Mouse (Mus musculus): ENCODE measurements around the gene Tpk1. TPM values are rescaled to one million over a fixed set of nuclear protein-coding genes. Genes with fewer than 3 reads are reported as not detected.
A peak's percentile ranks its signal among the peaks of the same experiment; 100 is the strongest.

Gene Tpk1
- polyA plus RNA-seq, 1 experiment: 5.9 TPM

DNA sequence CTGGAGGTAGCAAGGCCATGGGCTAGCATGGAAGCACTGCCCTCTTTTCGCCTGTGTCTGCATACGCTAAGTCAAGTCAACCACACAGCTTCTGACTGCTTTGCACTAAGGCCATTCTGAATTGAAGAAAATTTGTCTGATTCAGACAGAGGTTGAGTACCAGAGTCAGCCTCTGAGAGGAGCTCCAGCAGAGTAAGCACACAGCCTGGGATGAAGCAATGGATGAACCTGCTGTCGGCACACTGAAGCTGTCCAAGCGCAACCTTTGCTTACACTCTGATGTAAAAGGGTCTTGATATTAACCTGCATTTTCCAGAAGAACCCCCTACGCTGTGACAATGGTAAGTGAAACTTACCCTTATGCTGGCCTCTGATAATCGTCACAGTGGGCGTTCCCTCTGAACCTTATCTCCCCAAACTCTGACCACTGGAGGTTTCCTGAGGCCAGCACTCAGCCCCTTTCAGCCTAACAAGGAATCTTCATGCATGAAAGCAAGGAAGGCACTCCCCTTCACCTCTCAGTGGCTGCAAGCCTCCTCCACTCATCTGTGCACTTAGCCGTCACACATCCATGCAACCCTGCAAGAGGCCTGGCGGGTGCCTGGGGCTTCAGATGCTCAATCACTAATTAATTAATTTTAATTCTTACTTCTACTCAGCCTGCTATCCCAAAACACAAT, 311.4 kb downstream of the Tpk1 start:
- no peak for DNase-seq (ENCODE audit: low read depth)

- DNase-seq (ENCODE audit: low read depth): no peak
Observed at GRCm38 (mm10) chr6:43353446-43353845, 312.6 kb downstream of the Tpk1 start.

GRCm38 (mm10) chr6:43349083-43349482, 317.0 kb downstream of the Tpk1 start:
- DNase-seq (ENCODE audit: low read depth): no peak

- DNase-seq (ENCODE audit: low read depth): no peak
Observed at GRCm38 (mm10) chr6:43347637-43348036, 318.4 kb downstream of the Tpk1 start.

GRCm38 (mm10) chr6:43343006-43343405, 323.1 kb downstream of the Tpk1 start:
- no peak for DNase-seq (ENCODE audit: low read depth)

DNA sequence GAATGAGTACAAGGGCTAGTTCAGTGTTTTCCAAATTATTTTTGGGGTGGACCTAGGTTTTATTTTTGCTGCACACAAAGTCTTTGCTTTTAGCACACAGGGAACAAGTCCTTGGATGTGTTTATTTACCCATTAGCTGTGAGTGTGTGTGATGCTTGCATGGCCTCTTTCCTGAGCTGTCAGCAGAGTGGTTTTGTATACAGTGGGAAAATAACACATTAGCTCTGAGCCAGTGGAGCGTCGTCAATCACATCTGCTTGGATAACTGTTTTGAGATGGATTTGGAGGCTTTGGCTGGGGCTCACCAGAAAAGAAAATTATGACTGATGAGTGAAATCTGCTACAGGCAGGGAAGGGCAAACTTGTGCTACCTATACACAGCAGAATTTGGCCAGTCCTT, 323.7 kb downstream of the Tpk1 start:
- no peak for DNase-seq (ENCODE audit: low read depth)

GRCm38 (mm10) chr6:43338804-43339203, 327.3 kb downstream of the Tpk1 start:
- no peak for DNase-seq (ENCODE audit: low read depth)

- DNase-seq (ENCODE audit: low read depth): peak; percentile 78
Observed at GRCm38 (mm10) chr6:43337491-43337961, 328.6 kb downstream of the Tpk1 start.

DNA sequence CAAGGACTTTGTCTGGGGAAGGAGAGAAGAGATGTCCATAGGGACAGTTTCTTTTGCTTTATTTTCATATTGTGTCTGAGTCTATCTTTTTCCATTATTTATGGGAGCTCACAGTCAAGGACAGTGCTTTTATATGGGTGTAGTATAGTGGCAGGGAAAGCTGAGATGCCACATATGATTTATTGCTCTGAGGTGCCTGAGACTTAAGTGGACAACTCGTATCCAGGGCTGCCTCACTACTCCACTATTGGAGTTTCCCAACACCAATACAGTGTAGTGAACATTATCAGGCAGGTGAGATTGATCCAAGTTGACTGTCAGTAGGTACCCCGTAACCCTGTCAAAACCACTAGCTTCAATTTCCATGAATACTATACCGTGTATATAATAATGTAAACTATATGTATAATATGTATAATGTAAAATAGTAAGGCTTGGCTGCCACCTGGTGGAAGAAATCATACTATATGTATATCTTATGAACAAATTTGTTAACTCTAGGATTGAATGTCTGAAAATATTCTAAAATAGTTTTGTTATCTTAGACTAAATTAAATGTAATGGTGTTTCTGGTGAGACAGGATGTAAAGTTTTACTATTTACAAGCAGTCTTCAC, 330.4 kb downstream of the Tpk1 start:
- no peak for DNase-seq (ENCODE audit: low read depth)

- no peak for DNase-seq (ENCODE audit: low read depth)
Observed at GRCm38 (mm10) chr6:43333479-43333878, 332.6 kb downstream of the Tpk1 start.

DNA sequence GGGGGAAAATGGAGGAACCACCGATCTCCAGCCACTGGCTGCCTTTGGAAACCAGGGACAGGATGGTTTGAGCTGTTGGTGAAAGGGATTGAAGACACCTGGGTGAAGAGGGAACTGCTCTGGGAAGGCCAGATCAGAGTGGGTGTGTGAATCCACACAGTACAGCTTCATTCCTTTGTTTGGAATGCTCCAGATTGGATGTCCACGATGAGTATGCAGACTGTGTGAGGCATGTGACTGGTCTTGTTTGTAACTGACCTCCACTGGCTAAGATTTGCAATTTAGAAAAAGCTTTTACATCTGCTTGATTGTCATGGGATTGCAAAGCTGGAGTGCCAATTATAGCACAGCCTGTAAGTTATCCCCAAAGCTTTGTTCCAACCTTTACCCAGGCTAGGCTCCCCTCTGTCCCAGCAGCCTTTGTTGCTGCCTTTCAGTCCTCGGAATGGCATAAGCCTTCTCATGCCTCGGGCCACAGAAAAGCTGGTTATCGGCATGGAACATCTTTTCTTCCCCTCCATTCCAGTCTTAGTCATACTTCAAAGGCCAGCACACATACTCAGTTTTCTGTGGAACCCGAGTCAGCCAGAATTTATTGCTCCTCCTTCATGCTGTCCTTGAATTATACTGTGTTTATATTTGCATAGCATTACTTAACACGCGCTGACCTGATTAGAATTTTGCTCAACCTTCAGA, 353.0 kb downstream of the Tpk1 start:
- DNase-seq (ENCODE audit: low read depth): no peak

GRCm38 (mm10) chr6:43312546-43312945, 353.5 kb downstream of the Tpk1 start:
- DNase-seq (ENCODE audit: low read depth): no peak

- no peak for DNase-seq (ENCODE audit: low read depth)
Observed at GRCm38 (mm10) chr6:43310071-43310470, 356.0 kb downstream of the Tpk1 start.

DNA sequence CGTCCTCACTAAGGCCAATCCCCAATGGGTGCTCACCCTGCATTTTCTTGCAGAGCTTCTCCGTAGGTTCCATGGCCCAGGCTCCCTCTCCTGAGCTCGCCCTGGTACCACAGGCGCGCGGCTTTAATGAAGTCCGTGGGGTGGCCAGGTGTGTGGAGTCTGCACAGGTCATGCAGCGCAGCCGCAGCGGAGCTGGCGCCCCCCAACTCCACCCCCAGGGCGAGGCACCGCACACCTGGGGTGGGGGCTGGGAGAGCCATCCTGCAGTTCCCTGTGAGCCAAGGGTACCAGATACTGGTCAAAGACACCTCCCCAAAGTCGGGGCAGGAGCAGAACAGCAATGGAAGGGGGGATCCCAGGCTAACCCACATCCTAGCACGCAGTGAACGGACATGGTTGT, 356.6 kb downstream of the Tpk1 start, which contains the start of gene Nobox:
Gene Nobox (minus strand): TSS at position 101 of the 400 bp plus-strand sequence.
- no peak for DNase-seq (ENCODE audit: low read depth)

DNA sequence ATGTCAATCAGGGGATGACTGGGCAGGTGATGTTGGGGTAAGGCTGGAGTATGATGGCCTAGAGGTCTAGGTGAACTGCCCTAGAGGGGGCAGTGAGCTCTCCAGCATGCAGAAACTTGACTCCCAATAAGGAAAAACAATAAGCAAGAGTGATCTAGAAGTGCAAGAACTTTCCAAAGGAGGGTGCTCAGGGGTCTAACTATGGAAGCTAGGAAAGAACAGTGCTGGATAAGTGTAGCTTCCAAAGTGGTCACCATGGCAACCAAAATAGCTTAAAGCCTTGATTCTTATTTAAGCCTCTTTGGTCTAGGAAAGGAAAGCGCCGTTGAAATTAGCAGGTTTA, 368.6 kb downstream of the Tpk1 start:
- no peak for DNase-seq (ENCODE audit: low read depth)

DNA sequence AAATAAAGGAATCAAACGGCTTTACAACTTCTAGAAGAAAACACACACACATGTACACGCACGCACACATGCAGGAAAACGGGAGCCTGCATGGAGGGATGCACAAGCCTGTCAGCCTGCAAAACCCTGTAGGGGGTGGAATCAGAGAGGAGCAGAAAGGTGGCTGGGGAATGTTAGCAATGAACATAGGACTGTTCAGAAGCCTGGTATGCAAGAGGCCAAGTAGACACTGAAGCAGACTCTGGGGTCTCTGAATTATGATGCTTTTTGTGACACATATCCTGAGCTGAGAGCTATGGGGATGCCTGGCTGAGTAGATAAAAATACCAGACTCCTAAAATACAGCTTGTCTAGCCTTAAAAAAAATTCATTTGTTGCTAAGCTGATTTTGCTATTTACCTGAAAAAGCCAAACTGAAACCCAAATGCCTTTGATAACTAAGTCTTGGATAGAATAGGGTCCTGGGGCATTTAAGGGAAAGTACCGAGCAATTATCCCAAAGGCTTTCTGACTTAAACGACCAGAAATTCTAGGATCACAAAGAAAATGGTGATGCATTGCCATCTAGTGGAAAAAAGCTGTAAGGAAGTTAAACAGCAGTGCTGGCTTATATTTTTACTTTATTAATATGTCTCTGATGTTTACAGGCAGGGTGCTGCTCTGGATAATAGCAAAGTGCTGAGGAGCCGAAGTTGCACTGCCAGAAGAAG, 369.1 kb downstream of the Tpk1 start:
- DNase-seq (ENCODE audit: low read depth): no peak

GRCm38 (mm10) chr6:43295908-43296307, 370.2 kb downstream of the Tpk1 start:
- no peak for DNase-seq (ENCODE audit: low read depth)
